Mouse (Mus musculus) c-Kit-positive CD71-negative TER-119-negative erythroid progenitor cells, embryonic 14.5 days (primary cell): ENCODE results near the gene Gcn1l1.
"Not testable (repeated sequence)": the region's sequence is repeated elsewhere in the genome, so short reads cannot be mapped to it uniquely, and the experiment has no call there.

Source experiments
- DNase-seq: peaks from one replicate; pipeline ENCODE4 v3.0.0-alpha.2; 2013; ENCODE audit warnings: low read depth

Gene Gcn1l1

DNA sequence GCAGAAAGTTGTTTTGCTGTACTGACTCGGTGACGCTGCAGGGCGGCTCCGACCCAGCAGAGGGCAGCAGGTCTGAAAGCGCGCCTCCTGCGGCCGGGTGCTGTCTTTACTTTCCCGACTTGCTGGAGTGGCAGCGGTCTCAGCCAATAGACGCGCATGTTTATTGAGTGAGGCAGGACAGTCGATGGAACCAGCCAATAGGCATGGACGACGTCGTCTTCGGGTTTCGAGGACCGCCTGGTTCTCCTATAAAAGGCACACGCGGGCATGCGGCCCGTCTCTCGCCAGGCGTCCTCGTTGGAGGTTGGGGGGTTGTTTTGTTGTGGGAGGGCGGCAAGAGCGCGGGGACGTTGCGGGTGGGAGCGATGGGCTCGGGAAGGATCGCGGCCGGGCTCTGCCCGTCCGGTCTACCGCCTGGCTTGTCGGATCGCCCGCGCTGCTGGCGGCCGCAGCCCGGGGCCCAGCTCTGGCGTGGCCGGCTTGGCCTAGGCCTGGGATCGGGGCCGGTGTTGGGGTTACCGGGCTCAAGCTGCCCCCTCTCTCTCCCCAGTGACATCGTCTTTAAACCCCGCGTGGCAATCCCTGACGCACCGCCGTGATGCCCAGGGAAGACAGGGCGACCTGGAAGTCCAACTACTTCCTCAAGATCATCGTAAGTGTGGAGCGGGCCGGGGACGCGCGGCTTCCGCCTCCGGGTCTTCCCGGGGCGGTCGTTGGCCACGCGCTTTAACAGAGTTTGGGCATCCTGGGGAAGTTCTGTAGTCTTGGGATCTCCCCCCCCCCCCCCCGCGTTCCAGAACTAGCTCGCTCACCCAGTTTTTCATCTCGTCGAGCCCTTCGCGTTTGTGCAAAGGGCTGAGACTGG is 5.6 kb upstream of the Gcn1l1 start, which contains the start of gene Rplp0:
Gene Rplp0 (plus strand): TSS at position 231 of the 865 bp plus-strand sequence.
- peak; percentile 99 for DNase-seq

GRCm38 (mm10) chr5:115560336-115560905 is 4.6 kb upstream of the Gcn1l1 start:
- DNase-seq, result no peak

DNA sequence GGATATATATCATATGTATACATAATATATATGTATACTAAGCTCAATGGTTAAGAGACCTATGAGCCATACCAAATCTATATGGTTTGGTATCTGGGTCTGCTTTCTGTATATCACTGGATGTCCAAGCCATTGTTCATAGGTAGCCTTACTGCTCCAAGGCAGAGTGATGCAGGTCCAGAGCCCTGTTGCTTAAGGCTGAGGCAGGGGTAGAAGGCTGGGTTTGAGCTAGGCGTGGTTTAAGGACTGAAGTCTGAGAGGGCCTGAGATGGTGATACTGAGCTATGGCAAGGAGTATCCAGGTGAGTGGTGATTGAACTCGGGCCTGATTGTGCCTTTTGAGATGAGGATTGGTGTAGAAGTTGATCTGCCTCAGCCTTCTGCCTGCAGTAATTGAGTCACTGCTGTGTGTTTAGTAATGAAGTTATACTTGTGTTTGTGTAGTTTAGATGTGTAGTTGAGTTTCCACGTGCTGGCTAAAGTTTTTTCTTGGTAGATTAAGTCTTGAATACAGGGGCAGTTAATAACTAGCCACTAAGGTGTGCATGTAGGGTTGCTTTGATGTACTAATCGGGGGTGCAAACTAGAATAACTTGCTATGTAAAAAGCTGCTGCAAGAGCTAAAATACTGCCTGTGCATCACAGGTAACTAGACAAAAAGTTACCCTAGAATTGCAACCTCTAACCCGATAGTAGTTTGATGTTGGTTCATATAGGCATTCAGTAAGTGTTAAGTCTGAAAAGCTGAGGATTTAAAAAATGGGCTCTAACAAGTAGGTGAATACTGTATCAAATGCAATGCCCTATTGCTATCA is 1.1 kb upstream of the Gcn1l1 start:
- no peak for DNase-seq

- no peak for DNase-seq
These were observed 349 bp downstream of the Gcn1l1 start for GRCm38 (mm10) chr5:115565403-115565802.

- DNase-seq, result no peak
These were observed 3.6 kb downstream of the Gcn1l1 start for GRCm38 (mm10) chr5:115568681-115569080.

GRCm38 (mm10) chr5:115569308-115569707 is 4.3 kb downstream of the Gcn1l1 start:
- no peak for DNase-seq

DNA sequence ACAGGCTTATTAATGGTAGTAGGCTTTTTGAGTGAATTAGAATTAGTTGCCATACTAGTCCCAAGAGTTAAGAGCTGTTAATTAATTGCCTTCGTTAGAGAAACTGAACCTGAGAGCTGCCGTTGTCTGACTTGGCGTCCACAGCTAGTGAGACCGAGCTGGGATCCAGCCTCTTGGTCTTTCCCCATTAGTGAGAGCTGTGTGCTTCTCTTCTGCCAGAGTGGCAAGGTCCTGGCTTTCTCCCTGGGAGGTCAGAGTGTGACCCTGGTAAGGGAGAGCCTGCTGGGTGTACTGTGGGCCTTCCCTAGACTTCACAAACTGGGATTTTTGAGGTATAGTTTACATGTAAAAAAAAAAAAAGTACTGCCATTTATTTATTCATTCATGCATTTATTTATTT is 4.7 kb downstream of the Gcn1l1 start:
- DNase-seq, result no peak

DNA sequence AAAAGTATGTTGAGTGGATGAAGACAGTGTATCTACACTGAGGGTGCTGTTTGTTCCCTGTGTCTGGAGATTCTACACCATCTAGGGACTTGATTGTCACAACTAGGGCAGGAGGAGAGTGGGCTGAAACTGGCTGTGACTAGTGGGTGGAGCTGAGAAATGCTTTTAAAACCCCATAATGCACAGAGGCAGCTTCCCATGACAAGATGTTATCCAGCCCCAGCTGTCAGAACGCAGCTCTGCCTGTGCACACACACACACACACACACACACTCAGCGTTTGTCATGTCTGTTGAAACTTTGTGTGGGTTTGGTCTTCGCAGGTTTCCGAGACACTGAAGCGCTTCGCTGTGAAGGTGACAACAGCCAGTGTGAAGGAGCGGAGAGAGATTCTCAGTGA is 6.0 kb downstream of the Gcn1l1 start:
- no peak for DNase-seq

- no peak for DNase-seq
These were observed 7.9 kb downstream of the Gcn1l1 start for GRCm38 (mm10) chr5:115572679-115573535.

GRCm38 (mm10) chr5:115574992-115575391 is 9.9 kb downstream of the Gcn1l1 start:
- no peak for DNase-seq

DNA sequence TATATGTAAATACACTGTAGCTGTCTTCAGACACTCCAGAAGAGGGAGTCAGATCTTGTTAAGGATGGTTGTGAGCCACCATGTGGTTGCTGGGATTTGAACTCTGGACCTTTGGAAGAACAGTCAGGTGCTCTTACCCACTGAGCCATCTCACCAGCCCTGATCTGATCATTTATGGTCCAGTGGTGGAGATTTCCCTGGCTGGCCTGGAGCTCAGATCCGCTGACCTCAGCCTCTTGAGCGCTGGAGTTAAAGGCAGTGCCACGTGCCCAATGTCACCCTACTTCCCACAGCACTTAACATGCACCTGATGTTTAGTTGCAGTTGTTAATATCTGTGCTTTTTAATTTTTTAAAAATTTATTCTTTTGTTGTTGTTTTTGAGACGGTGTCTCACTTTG is 12.6 kb downstream of the Gcn1l1 start:
- not testable (repeated sequence) for DNase-seq

- DNase-seq, result no peak
These were observed 13.9 kb downstream of the Gcn1l1 start for GRCm38 (mm10) chr5:115578922-115579321.

- DNase-seq, result no peak
These were observed 14.3 kb downstream of the Gcn1l1 start for GRCm38 (mm10) chr5:115579363-115579762.

GRCm38 (mm10) chr5:115580229-115581001 is 15.4 kb downstream of the Gcn1l1 start:
- DNase-seq, result no peak

- DNase-seq, result no peak
These were observed 16.6 kb downstream of the Gcn1l1 start for GRCm38 (mm10) chr5:115581662-115582061.

- DNase-seq, result no peak
These were observed 20.6 kb downstream of the Gcn1l1 start for GRCm38 (mm10) chr5:115585616-115586015.

DNA sequence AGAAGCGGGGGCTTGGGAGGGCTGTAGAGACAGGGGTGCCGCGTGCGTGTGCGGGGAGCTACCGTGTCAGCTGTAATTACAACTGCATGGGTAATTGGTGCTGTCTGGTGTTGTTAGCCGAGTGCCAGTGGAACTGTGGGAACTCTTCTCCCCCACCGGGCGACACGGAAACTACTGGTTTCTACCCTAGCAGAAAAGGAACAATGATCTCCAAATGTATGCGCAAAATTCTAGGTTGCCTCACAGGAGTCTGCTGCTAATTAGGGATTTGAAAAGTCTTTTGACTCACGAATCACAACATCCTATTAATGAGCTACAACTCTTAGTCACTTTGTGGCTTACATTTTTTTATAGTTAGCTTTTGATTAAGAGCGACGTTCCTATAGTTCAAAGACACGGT is 21.1 kb downstream of the Gcn1l1 start:
- DNase-seq, result no peak

DNA sequence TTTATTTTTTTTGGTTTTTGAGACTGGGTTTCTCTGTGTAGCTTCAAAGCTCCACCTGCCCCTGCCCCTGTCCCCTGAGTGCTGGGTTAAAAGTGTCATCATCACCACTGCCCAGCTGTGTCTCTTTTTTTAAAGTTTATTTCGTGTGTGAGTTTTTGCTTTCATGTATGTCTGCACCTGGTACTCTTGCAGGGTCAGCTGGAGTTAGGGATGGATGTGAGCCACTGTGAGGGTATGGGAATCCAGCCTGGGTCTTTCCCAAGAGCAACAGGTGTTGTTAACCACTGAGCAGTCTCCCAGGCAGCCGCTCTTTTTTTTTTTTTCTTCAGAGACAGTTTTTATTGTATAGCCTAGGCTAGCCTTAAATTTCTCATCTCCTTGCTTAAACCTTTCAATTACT is 21.7 kb downstream of the Gcn1l1 start:
- no peak for DNase-seq

DNA sequence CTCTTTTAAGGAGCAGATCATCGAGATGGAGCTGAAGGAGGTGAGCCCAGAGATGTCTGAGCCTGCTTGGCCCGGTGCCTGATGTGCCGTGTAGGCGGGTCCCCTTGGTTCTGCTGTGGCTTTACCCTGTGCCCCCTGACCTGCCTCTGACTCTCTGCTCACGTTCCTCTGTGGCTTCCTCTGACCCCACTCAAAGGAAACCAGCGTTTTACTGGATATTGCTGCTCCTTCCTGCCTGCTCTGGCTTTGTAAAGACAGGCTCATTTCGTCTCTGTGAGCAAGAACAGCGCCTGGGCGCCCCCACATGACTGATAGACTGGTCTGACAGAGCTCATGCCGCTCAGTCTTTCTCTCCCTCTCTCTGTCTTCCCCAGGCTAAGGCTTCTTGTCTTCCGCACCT is 26.0 kb downstream of the Gcn1l1 start:
- no peak for DNase-seq

- no peak for DNase-seq
These were observed 26.5 kb downstream of the Gcn1l1 start for GRCm38 (mm10) chr5:115591506-115591905.

- DNase-seq, result no peak
These were observed 38.5 kb downstream of the Gcn1l1 start for GRCm38 (mm10) chr5:115603561-115603960.
